Mouse (Mus musculus): Measurements from ENCODE around the gene Srsx.
"Not testable (repeated sequence)": the region's sequence is repeated elsewhere in the genome, so short reads cannot be mapped to it uniquely, and the experiment has no call there.

The Srsx gene

GRCm38 (mm10) chrX:123222381-123222780 lies at the start of gene Srsx:
Gene Srsx (minus strand): TSS chrX:123222481.
- not testable (repeated sequence) for DNase-seq

GRCm38 (mm10) chrX:123246807-123247206 lies 24.5 kb upstream of the Srsx start, which contains the start of gene Gm17577:
Gene Gm17577 (minus strand): TSS chrX:123246907.
- not testable (repeated sequence) for DNase-seq
